Mouse (Mus musculus): ENCODE measurements around the gene Sox4. TPM values are rescaled to one million over a fixed set of nuclear protein-coding genes. Genes with fewer than 3 reads are reported as not detected.

Gene Sox4
- total RNA-seq (2023), result 10 to 100 TPM in 1 of 2 experiments, 1 to 10 TPM in 1; 8.6 to 10.1 TPM

GRCm38 (mm10) chr13:28953581-28953991 is at the start of gene Sox4:
Sox4 (minus strand) TSS chr13:28953713.

All from T-cell, adult 66 days (primary cell).